Mouse (Mus musculus): ENCODE measurements around the gene Btbd17. TPM values are rescaled to one million over a fixed set of nuclear protein-coding genes. Genes with fewer than 3 reads are reported as not detected.

Gene Btbd17
- not detected for polyA plus RNA-seq (2017; shearing (Covaris generic))

DNA sequence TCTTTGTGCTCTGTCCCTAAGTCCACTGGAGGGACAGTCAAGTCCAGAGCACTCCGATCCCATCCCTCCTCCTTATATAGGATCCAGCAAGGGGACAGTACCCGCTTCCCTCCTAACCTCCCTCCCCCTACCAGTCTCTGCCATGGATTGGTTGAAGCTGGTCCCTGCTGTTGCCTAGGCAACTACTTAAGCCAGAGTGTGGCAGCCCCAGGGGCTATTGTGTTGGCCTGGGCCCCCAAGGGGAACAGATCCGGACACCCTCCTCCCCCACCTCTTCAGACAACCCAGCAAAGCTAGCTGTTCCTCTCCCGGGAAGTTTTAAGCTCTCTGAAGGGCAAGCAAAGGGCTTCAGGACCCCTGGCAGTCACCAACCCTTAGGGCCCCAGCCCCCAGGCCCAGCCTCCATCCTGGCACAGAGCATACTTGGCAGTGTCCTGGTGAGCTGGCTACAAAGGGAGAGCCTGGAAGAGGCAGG lies at the start of gene Btbd17:
TSS of gene Btbd17 (minus strand) at position 98 of the 475 bp plus-strand sequence.

DNA sequence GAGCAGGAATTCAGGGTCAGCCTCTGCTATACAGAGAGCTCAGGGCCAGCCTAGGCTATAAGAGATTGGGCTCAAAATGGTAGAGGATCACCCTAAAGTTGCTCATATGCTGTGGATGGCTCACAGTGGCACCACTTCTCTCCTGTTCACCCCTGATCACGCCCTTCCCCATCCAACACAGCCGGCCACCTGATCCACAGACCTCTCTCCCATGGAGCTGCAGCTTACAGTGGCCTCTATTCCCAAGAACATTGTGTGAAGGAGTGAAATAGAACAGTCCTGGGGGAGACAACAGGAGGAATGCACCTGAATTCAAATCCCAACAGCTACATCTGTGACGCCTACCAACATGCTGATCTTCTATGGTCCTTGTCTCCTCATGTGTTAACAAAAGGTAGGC lies 2.9 kb upstream of the Btbd17 start, which contains the start of gene Gpr142:
TSS of gene Gpr142 (plus strand) at position 301 of the 400 bp plus-strand sequence.

DNA sequence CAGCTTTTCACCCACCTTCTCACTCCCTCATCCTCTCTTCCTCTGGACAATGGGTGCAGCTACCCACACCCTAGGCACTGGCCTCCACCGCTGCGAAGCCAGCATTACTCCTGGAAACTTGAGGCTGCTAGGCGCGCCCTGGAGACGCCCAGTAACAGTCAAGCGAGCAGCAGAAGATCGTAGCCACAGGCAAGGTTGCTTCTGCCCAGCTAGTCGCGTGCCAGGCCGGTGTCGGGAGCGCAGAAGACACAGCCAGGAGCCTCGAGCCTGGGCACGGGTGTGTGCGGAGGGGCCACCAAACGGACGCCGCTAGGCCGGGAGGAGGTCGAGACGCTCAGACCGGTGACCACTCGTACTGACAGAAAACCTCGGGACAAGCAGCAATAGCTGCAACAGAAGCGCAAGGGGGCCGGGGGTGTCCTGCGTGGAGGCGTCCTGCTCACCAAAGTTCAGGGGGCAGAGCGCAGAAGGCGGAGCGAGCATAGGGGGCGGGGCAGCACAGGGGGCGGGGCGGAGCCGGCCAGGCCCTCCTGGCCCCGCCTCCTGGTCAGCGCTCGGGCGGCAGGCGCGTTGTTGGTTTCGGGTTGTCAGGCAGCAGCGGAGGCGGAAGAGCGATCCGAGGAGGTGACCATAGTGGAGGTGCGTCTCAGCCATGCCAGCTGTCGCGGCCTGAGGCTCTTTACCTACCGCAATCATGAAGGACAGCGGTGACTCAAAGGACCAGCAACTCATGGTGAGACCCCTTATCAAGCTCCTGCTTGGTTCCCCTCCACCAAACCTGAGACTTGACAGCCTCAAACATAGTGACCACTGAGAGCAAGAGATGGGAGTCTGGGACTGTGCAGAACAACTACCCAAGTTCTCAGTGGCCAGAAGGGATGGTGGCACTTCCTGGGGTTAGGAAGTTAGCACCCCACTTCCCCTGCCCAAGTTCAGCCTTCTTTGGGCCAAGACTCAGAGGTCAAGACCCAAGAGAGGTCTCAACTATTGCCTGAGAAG lies 30.6 kb downstream of the Btbd17 start, which contains the start of gene Kif19a:
TSS of gene Kif19a (plus strand) at position 569 of the 999 bp plus-strand sequence.

Other genes with a start within 250 kb of the Btbd17 start
- 581 TPM for gene Rpl38, start 127.4 kb downstream of the Btbd17 start, polyA plus RNA-seq (2017; shearing (Covaris generic))
- gene Ttyh2, start 120.5 kb downstream of the Btbd17 start, polyA plus RNA-seq (2017; shearing (Covaris generic)): 2.0 TPM
- not detected for gene Dnaic2, start 68.5 kb downstream of the Btbd17 start, polyA plus RNA-seq (2017; shearing (Covaris generic))
- gene Kif19a, start 30.6 kb downstream of the Btbd17 start, polyA plus RNA-seq (2017; shearing (Covaris generic)): 0.18 TPM
- not detected for gene Gpr142, start 3.0 kb upstream of the Btbd17 start, polyA plus RNA-seq (2017; shearing (Covaris generic))
- 0.10 TPM for gene Gprc5c, start 55.2 kb upstream of the Btbd17 start, polyA plus RNA-seq (2017; shearing (Covaris generic))
- gene Cd300a, start 94.1 kb upstream of the Btbd17 start, polyA plus RNA-seq (2017; shearing (Covaris generic)): 0.62 TPM
- 0.13 TPM for gene Cd300lb, start 138.4 kb upstream of the Btbd17 start, polyA plus RNA-seq (2017; shearing (Covaris generic))
- gene Cd300c, start 173.2 kb upstream of the Btbd17 start, polyA plus RNA-seq (2017; shearing (Covaris generic)): 0.42 TPM
- not detected for gene Cd300ld, start 194.0 kb upstream of the Btbd17 start, polyA plus RNA-seq (2017; shearing (Covaris generic))
- 1.6 TPM for gene Cd300c2, start 205.9 kb upstream of the Btbd17 start, polyA plus RNA-seq (2017; shearing (Covaris generic))
- not detected for gene Cd300ld2, start 220.2 kb upstream of the Btbd17 start, polyA plus RNA-seq (2017; shearing (Covaris generic))
- not detected for gene Cd300ld4, start 231.1 kb upstream of the Btbd17 start, polyA plus RNA-seq (2017; shearing (Covaris generic))
- gene Cd300ld5, start 241.8 kb upstream of the Btbd17 start, polyA plus RNA-seq (2017; shearing (Covaris generic)): not detected

All from activated CD4-positive, CD25-positive, alpha-beta regulatory T cell, adult 9 weeks (primary cell).